Mouse (Mus musculus) G1E (cell line): ENCODE measurements around the gene Lpin2. TPM values are rescaled to one million over a fixed set of nuclear protein-coding genes. Genes with fewer than 3 reads are reported as not detected.

ENCODE experiments used
- ATAC-seq: 2 replicates; pipeline ENCODE4 v1.8.0; 2016; ENCODE audit warnings: mild to moderate bottlenecking; ENCODE audit not compliant: insufficient number of reproducible peaks, poor library complexity, low FRiP score, severe bottlenecking; ENCODE audit errors: extremely low read depth
- DNase-seq: peaks from one replicate; pipeline ENCODE4 v3.0.0; 2012; ENCODE audit warnings: low spot score
- H3K27me3 ChIP-seq: 2 replicates; pipeline ENCODE4 v1.6.1; 2012; ENCODE audit warnings: mild to moderate bottlenecking, low read length, inconsistent platforms; ENCODE audit not compliant: insufficient read depth
- H3K36me3 ChIP-seq: replicated peaks from 2 replicates; pipeline ENCODE3; 2012; ENCODE audit warnings: mild to moderate bottlenecking, inconsistent platforms
- H3K4me1 ChIP-seq: 2 replicates; pipeline ENCODE4 v1.6.1; 2012; ENCODE audit warnings: low read depth, low read length, inconsistent platforms, mixed read lengths; ENCODE audit not compliant: insufficient read depth
- H3K4me3 ChIP-seq: 2 replicates; pipeline ENCODE4 v1.5.1; 2012; ENCODE audit warnings: low read depth, mild to moderate bottlenecking, inconsistent platforms, low read length, moderate library complexity, mixed read lengths
- H3K9me3 ChIP-seq: replicated peaks from 2 replicates; pipeline ENCODE4 v1.6.1; 2012; ENCODE audit warnings: inconsistent platforms
- CTCF ChIP-seq: IDR thresholded peaks from 2 replicates; pipeline ENCODE4 v1.5.1; 2012; ENCODE audit warnings: low read depth, low read length, inconsistent platforms, mixed read lengths
- GATA1 ChIP-seq: IDR thresholded peaks from 2 replicates; pipeline ENCODE4 v1.6.1; 2012; ENCODE audit warnings: borderline replicate concordance, low read length, inconsistent platforms, mixed read lengths
- GATA2 ChIP-seq: IDR thresholded peaks from 2 replicates; pipeline ENCODE4 v1.6.1; 2012; ENCODE audit warnings: low read depth, low read length, inconsistent platforms, borderline replicate concordance
- POLR2AphosphoS5 ChIP-seq: IDR thresholded peaks from 2 replicates; pipeline ENCODE4 v1.6.1; 2012; ENCODE audit warnings: low read depth, low read length, inconsistent platforms; ENCODE audit not compliant: insufficient replicate concordance
- TAL1 ChIP-seq: conservative IDR thresholded peaks from 2 replicates; pipeline ENCODE4 v1.6.1; 2012; ENCODE audit warnings: low read depth, low read length, inconsistent platforms, mixed read lengths
- polyA plus RNA-seq: library from polyadenylated mRNA; stranded (reverse); fragments of >175 nt; gene quantifications from 2 replicates; pipeline ENCODE4 v1.2.3, GENCODE M21; 2012
- total RNA-seq, 2 experiments: library from RNA; stranded (forward) in 1 of 2; stranded (reverse) in 1 of 2; fragments of 200-1000 nt in 1 of 2; fragments of >200 nt in 1 of 2; fragmentation: Nextera tagmentation in 1 of 2; gene quantifications; 2 replicates each; pipeline ENCODE4 v1.2.3; 2014 to 2017

Lpin2 gene
- total and polyA plus RNA-seq, 3 experiments = 44.3 to 169 (median 155) TPM

- H3K36me3 ChIP-seq = peaks cover 3% of the 10 kb centered on the region
- H3K4me1 ChIP-seq = peaks cover 46% of the 10 kb centered on the region
- no peak overlapping the region for H3K4me3 ChIP-seq
- no peaks in the 10 kb centered on the region for H3K9me3 ChIP-seq
- DNase-seq (no peak), ATAC-seq (no peak)
- H3K27me3 ChIP-seq = no peaks in the 10 kb centered on the region
- TF ChIP-seq TAL1 (no peak), CTCF (no peak), POLR2AphosphoS5 (no peak), GATA2 (no peak), GATA1 (no peak)
Measured at GRCm38 (mm10) chr17:71180601-71181000, 1.8 kb upstream of the Lpin2 start.

- H3K4me1 ChIP-seq = peaks cover 61% of the 10 kb centered on the region
- peak; percentile 86 for DNase-seq
- no peak for TF ChIP-seq GATA2
- no peak for TF ChIP-seq GATA1
- no peak for TF ChIP-seq CTCF
- TF ChIP-seq TAL1 = no peak
- no peak for TF ChIP-seq POLR2AphosphoS5
- no peaks in the 10 kb centered on the region for H3K27me3 ChIP-seq
- peak overlapping the region; percentile 93 for H3K4me3 ChIP-seq
- H3K9me3 ChIP-seq = no peaks in the 10 kb centered on the region
- ATAC-seq = peak; percentile 66
- peaks cover 7% of the 10 kb centered on the region for H3K36me3 ChIP-seq
Measured at GRCm38 (mm10) chr17:71182871-71183656, 704 bp downstream of the Lpin2 start.

GRCm38 (mm10) chr17:71183657-71184261 is 1.4 kb downstream of the Lpin2 start:
- Histone ChIP-seq H3K36me3 (peaks cover 7% of the 10 kb centered on the region), H3K4me1 (peaks cover 63% of the 10 kb centered on the region), H3K9me3 (no peaks in the 10 kb centered on the region), H3K4me3 (peak overlapping the region; percentile 93), H3K27me3 (no peaks in the 10 kb centered on the region)
- DNase-seq = peak; percentile 47
- no peak for ATAC-seq
- TF ChIP-seq GATA1 = no peak
- no peak for TF ChIP-seq POLR2AphosphoS5

- no peak for DNase-seq
- Histone ChIP-seq H3K4me3 (peak overlapping the region; percentile 93), H3K9me3 (no peaks in the 10 kb centered on the region), H3K27me3 (no peaks in the 10 kb centered on the region), H3K4me1 (peaks cover 63% of the 10 kb centered on the region), H3K36me3 (peaks cover 8% of the 10 kb centered on the region)
- ATAC-seq = peak; percentile 12; the same call in 1 of the 2 replicates
- no peak for TF ChIP-seq GATA1
- no peak for TF ChIP-seq TAL1
- TF ChIP-seq GATA2 = no peak
- no peak for TF ChIP-seq POLR2AphosphoS5
- TF ChIP-seq CTCF = no peak
Measured at GRCm38 (mm10) chr17:71184356-71185111, 2.2 kb downstream of the Lpin2 start.

GRCm38 (mm10) chr17:71185368-71185767 is 3.0 kb downstream of the Lpin2 start:
- TF ChIP-seq POLR2AphosphoS5 (no peak), GATA1 (no peak)
- no peak for ATAC-seq

GRCm38 (mm10) chr17:71190589-71190988 is 8.2 kb downstream of the Lpin2 start:
- Histone ChIP-seq H3K36me3 (peaks cover 15% of the 10 kb centered on the region), H3K9me3 (no peaks in the 10 kb centered on the region), H3K4me1 (peaks cover 94% of the 10 kb centered on the region), H3K4me3 (peak overlapping the region; percentile 40; the same call in 1 of the 2 replicates), H3K27me3 (no peaks in the 10 kb centered on the region)
- DNase-seq (no peak), ATAC-seq (no peak)
- TF ChIP-seq GATA2 = no peak
- no peak for TF ChIP-seq TAL1
- no peak for TF ChIP-seq GATA1
- no peak for TF ChIP-seq CTCF
- TF ChIP-seq POLR2AphosphoS5 = no peak

More at GRCm38 (mm10) chr17:71185368-71185767, 3.0 kb downstream of the Lpin2 start:
- H3K4me3 ChIP-seq = peak overlapping the region; percentile 93
- H3K4me1 ChIP-seq = peaks cover 70% of the 10 kb centered on the region
- H3K9me3 ChIP-seq = no peaks in the 10 kb centered on the region
- no peaks in the 10 kb centered on the region for H3K27me3 ChIP-seq
- no peak for DNase-seq
- peaks cover 15% of the 10 kb centered on the region for H3K36me3 ChIP-seq
